Mouse (Mus musculus): Measurements from ENCODE around the gene Msh4.

Msh4 gene

DNA sequence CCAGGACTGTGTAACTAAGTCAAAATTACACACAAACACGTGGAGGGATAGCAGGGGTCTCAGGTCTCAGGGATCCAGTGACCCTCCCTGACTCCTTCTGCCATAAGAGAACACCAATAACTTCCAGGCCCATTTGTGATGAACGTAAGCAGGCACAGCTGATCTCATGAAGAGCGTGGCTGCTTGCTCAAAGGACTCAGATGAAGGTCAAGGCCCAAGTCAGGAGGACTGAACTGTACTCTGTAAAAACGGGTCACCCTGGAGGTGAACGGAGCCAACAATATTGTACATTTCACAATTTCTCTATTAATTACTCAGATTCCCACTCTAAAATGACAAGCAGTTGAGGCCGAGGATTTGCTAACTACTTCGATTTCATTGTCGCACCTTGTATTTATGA lies 91.9 kb downstream of the Msh4 start:
- DNase-seq (ENCODE audit: low read depth, low spot score) = no peak

DNA sequence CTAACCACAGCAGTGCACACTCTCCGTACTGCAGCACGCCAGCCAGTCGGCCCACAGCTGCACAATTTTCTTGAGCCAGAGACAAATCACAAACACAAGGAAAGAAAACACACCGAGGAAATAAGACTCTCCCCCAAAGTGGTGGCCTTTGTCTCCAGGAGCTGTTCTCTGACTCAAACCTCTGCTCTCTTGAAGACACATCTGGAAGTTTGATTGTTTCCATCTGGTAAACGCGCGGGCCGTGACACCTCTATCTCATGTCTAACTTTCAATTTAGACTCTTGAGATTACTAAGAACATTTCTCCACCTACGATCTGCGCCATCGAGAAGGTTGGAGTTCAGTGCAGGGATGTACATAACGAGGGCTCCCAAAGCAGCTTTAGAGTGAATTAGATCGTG lies 97.5 kb downstream of the Msh4 start:
- no peak for DNase-seq (ENCODE audit: low read depth, low spot score)

DNA sequence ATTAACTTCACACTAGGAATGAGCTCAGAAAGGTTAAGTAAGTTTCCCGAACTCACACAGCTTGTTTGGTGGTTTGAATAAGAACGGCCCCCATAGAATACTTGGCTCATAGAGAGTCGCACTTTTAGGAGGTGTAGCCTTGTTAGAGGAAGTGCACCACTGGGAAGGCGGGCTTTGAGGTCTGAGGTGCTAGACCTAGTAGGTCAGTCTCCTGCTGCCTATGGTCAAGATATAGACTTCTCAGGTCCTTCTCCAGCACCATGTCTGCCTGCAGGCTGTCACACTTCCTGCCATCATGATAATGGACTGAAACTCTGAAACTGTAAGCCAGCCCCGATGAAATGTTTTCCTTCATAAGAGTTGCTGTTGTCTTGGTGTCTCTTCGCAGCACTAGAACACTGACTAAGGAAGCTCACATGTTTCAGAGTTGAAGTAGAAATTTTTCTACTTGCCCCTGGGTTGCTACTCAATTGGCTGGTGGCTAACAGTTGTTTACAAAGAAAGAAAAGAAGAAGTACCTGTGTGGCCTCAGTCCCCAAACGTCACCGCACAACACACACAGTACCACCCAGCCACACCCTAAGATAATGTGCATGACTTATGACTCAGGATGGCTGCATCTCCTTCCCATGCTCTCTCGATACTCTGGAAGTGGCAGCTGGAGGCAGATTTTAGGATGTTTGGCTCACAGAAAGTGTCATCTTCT lies 98.3 kb downstream of the Msh4 start:
- DNase-seq (ENCODE audit: low read depth, low spot score) = no peak
